Comparison of ENCODE assay signal across 8 mouse cellular contexts in genomic region chrX:50634842-50635615, GRCm38 (mm10).
A peak's percentile ranks its signal among the peaks of the same experiment; 100 is the strongest.
DNase-seq lines count a peak whose midpoint lies in the region; ATAC-seq and TF ChIP-seq lines count a peak whose summit lies in the region.

No protein-coding gene starts in this region.

- DNase-seq in c-Kit-positive CD71-negative TER-119-negative erythroid progenitor cells, embryonic 14.5 days (ENCODE audit: low read depth) = peak; percentile 61
- peak; percentile 89 for DNase-seq in forebrain, embryonic 11.5 days (ENCODE audit: low spot score)
- peak; percentile 87 for DNase-seq in kidney, postnatal 10 days
- DNase-seq in naive thymus-derived CD4-positive, alpha-beta T cell, adult 2 months (ENCODE audit: low read depth) = peak; percentile 39

- WGBS in forebrain, embryonic 11.5 days = 16% methylated on average over 24 of the region's 30 CpGs
- WGBS in heart, embryonic 14.5 days = 16% methylated on average over 30 of the region's 30 CpGs
- WGBS in liver, embryonic 12.5 days (ENCODE audit: insufficient replicate concordance) = 5% methylated on average over 30 of the region's 30 CpGs

- peak overlapping the region; percentile 43 for H3K4me2 ChIP-seq in forebrain, embryonic 11.5 days (ENCODE audit: low read depth, low read length, severe bottlenecking)
- peak overlapping the region; percentile 71 for H3K4me2 ChIP-seq in heart, embryonic 14.5 days (ENCODE audit: low read length)
- peak overlapping the region; percentile 69 for H3K4me2 ChIP-seq in liver, embryonic 12.5 days

- H3K36me3 ChIP-seq in E14TG2a.4 (ENCODE audit: insufficient read depth, low read length) = peaks cover 20% of the 10 kb centered on the region
- no peaks in the 10 kb centered on the region for H3K36me3 ChIP-seq in forebrain, embryonic 11.5 days (ENCODE audit: control insufficient read depth, insufficient read depth, low read length)
- H3K36me3 ChIP-seq in heart, embryonic 14.5 days (ENCODE audit: control insufficient read depth, insufficient read depth, low read length) = 0 out of 2 replicates have a peak, but pooled peaks cover 7% of the 10 kb centered on the region
- no peaks in the 10 kb centered on the region for H3K36me3 ChIP-seq in liver, embryonic 12.5 days
- no peaks in the 10 kb centered on the region for H3K36me3 ChIP-seq in testis, adult 2 months (ENCODE audit: control insufficient read depth, insufficient read depth, low read length)

- H3K9me3 ChIP-seq in E14TG2a.4 (ENCODE audit: low read length) = no peaks in the 10 kb centered on the region
- H3K9me3 ChIP-seq in forebrain, embryonic 11.5 days (ENCODE audit: control insufficient read depth, low read length) = no peaks in the 10 kb centered on the region
- no peaks in the 10 kb centered on the region for H3K9me3 ChIP-seq in heart, embryonic 14.5 days (ENCODE audit: control insufficient read depth, low read length)
- no peaks in the 10 kb centered on the region for H3K9me3 ChIP-seq in liver, embryonic 12.5 days (replicated peaks)

- peak; percentile 33; the same call in 1 of the 2 replicates for TF ChIP-seq POLR2A in testis, adult 2 months (IDR thresholded peaks at IDR 0.05; ENCODE audit: control insufficient read depth, low read depth, low read length)

- peak overlapping the region; percentile 82 for H3K4me3 ChIP-seq in E14TG2a.4 (replicated peaks; ENCODE audit: low read length)
- H3K4me3 ChIP-seq in forebrain, embryonic 11.5 days (ENCODE audit: low read depth, low read length) = peak overlapping the region; percentile 46
- peak overlapping the region; percentile 62 to 75 for H3K4me3 ChIP-seq in heart, embryonic 14.5 days (ENCODE audit: control insufficient read depth in 1 of 2, insufficient read depth in 1 of 2, low read depth in 1 of 2, low read length in 2 of 2)
- H3K4me3 ChIP-seq in liver, embryonic 12.5 days = peak overlapping the region; percentile 61
- peak overlapping the region; percentile 75 for H3K4me3 ChIP-seq in testis, adult 2 months (ENCODE audit: control insufficient read depth, low read depth, low read length)

- peaks cover 21% of the 10 kb centered on the region for H3K4me1 ChIP-seq in E14TG2a.4 (replicated peaks; ENCODE audit: low read depth, low read length)
- no peaks in the 10 kb centered on the region for H3K4me1 ChIP-seq in forebrain, embryonic 11.5 days (replicated peaks; ENCODE audit: control insufficient read depth, insufficient read depth, low read length)
- H3K4me1 ChIP-seq in heart, embryonic 14.5 days (ENCODE audit: control insufficient read depth in 2 of 2, insufficient read depth in 2 of 2, low read length in 2 of 2) = peaks cover 0 to 3% of the 10 kb centered on the region in 2 experiments; a peak in 1 of 4 replicates
- no peaks in the 10 kb centered on the region for H3K4me1 ChIP-seq in liver, embryonic 12.5 days
- no peaks in the 10 kb centered on the region for H3K4me1 ChIP-seq in testis, adult 2 months (ENCODE audit: control insufficient read depth, insufficient read depth, low read length)

- no peaks in the 10 kb centered on the region for H3K27me3 ChIP-seq in E14TG2a.4 (ENCODE audit: insufficient read depth, low read length)
- H3K27me3 ChIP-seq in forebrain, embryonic 11.5 days (ENCODE audit: control insufficient read depth, insufficient read depth, low read length) = no peaks in the 10 kb centered on the region
- no peaks in the 10 kb centered on the region for H3K27me3 ChIP-seq in heart, embryonic 14.5 days (ENCODE audit: control insufficient read depth, insufficient read depth, low read length)
- H3K27me3 ChIP-seq in liver, embryonic 12.5 days (replicated peaks) = peaks cover 4% of the 10 kb centered on the region; the same call in 1 of the 2 replicates
- H3K27me3 ChIP-seq in testis, adult 2 months (ENCODE audit: control insufficient read depth, insufficient read depth, low read length) = no peaks in the 10 kb centered on the region

- no peak overlapping the region for H3K27ac ChIP-seq in forebrain, embryonic 11.5 days (ENCODE audit: low read depth, low read length)
- peak overlapping the region; percentile 52 to 68 for H3K27ac ChIP-seq in heart, embryonic 14.5 days (replicated peaks in 1 of 2; ENCODE audit: control insufficient read depth in 1 of 2, insufficient read depth in 1 of 2, low read depth in 2 of 2, low read length in 2 of 2)
- no peak overlapping the region for H3K27ac ChIP-seq in liver, embryonic 12.5 days
- H3K27ac ChIP-seq in testis, adult 2 months (ENCODE audit: control insufficient read depth, insufficient read depth, low read depth, low read length) = peak overlapping the region; percentile 57

- ATAC-seq in forebrain, embryonic 11.5 days (replicated peaks; ENCODE audit: low FRiP score) = peak; percentile 100
- peak; percentile 98 for ATAC-seq in heart, embryonic 14.5 days (ENCODE audit: insufficient number of reproducible peaks, insufficient read depth, low FRiP score, low read depth)
- ATAC-seq in liver, embryonic 12.5 days = peak; percentile 94

- peak overlapping the region; percentile 53 for H3K9ac ChIP-seq in forebrain, embryonic 11.5 days (ENCODE audit: low read length)
- peak overlapping the region; percentile 74 for H3K9ac ChIP-seq in heart, embryonic 14.5 days (ENCODE audit: low read length)
- H3K9ac ChIP-seq in liver, embryonic 12.5 days = peak overlapping the region; percentile 55

- no peak; the same call in 1 of the 2 replicates for TF ChIP-seq CTCF in E14TG2a.4 (conservative IDR thresholded peaks at IDR 0.05; ENCODE audit: low read length)
- no peak for TF ChIP-seq CTCF in testis, adult 2 months (IDR thresholded peaks at IDR 0.05; ENCODE audit: control insufficient read depth, insufficient read depth, insufficient replicate concordance, low read depth, low read length)

Comparison
In these comparisons a context has a peak if more than half of its experiments do, and no peak if none do; other contexts are left out.
1. DNase-seq: peak in every context shown above with its lines; median percentile 89 in forebrain, embryonic 11.5 days; 87 in kidney, postnatal 10 days; 61 in c-Kit-positive CD71-negative TER-119-negative erythroid progenitor cells, embryonic 14.5 days; 39 in naive thymus-derived CD4-positive, alpha-beta T cell, adult 2 months.
2. H3K27ac ChIP-seq: peak in heart, embryonic 14.5 days (2 of 2) and testis, adult 2 months (single experiment); none in forebrain, embryonic 11.5 days (single experiment) and liver, embryonic 12.5 days (single experiment).
3. Peak in every context shown above with its lines, with median percentiles within 50 percentile points of each other: H3K4me3 ChIP-seq, ATAC-seq, H3K4me2 ChIP-seq and H3K9ac ChIP-seq.